Mouse (Mus musculus): ENCODE results near the gene Lgals12.

Gene Lgals12

DNA sequence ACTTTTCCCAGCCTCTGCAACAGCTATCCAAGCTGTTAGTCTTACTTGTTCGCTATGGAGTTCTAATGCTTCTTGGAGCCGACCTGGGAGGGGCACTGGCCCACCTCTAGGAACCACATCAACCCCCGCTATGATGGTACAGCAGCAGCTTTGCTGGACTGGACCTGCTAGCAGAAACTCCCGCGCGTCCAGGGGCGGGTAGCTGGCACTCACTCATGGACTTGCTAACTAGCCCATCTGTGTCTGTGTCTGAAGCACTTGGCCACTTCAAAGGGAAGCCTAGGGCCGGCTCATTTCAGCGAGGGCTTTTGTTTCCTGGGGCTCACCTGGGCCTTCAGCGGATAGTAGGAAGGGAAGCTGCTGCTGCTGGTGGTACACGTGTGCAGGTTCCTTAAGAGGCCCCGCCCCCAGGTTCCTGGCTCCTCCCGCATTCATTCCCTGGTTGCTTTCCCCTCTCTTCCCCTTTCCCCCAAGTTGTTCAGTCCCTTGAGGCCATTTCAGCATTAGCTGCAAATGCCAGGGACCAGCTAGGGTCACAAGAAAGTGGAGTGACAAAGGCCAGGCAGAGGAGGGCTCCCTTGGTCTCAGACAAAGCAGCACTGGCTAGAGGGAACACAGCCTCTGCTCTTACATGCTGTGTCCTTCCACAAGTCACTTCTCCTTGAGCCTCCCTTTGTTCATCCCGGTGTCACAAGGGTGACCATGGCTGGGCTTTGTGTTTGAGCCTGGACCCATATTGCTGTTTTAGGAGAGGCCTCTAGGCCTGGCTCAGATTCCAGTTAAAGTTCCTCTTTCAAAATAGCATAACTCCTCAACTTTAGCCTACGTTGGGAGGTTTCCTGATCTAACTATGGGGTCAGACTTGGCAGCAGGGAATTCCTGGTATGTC is at the start of gene Lgals12:
TSS of gene Lgals12 (minus strand) at position 393 of the 889 bp plus-strand sequence.
- 10% methylated on average over 15 of the region's 15 CpGs for WGBS

DNA sequence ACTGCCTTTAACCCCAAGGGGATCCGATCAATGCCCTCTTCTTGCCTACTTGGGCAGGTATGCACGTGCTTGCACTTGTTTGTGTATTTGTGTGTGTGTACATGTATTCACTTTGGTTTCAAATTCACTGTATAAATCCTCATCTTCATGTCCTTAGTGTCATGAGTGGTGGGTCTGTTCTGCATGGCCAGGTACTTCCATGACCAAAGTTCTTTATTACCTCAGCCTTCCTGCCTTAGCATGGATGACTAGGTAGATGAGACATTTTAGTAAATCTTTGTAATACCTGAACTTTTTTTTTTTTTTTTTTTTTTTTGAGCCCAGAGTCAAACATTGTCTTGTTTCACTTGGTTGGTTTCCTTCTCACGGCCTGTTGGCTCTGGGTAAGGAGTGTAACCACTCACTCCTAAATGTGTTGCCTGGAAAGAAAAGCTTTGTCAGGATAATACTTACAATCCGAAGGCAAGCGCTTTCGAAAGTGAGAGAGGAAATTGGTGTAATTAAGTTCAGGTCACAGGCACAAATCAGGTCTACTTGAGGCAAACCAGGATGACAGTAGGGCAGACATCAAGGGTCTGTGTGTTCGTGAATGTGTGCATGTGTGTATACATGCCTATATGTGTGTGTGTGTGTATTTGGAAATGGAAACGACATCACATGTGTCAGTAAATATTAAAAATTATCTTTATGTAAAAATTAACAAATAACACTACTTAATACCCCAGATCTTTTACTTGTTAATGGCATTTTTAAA is 42.1 kb upstream of the Lgals12 start:
- 84% methylated on average over 8 of the region's 8 CpGs for WGBS

- WGBS: 76% methylated on average over 1 of the region's 1 CpGs
Measured at GRCm38 (mm10) chr19:7633786-7634185, 26.8 kb upstream of the Lgals12 start.

GRCm38 (mm10) chr19:7617696-7618095 is 10.7 kb upstream of the Lgals12 start:
- 22% methylated on average over 7 of the region's 7 CpGs for WGBS

DNA sequence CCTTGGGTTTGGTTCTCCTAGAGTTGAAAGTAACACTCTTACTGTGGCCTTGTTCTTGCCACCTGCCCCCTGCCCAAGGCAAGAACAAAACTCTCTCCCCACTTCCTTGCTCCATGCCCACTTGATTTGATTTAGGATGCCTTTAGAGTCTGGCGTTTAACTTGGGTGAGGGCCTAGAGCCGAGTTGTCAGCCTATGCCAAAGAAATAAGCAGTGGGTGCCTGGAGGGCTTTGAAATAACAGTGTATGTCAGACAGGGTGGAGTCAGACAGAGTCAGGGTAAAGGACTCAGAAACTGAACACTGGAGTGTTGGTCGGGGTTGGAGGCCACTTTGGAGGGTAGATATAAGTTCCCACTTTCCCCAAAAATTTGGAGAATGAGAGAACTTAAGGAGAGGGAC is 10.1 kb upstream of the Lgals12 start:
- WGBS: 62% methylated on average over 3 of the region's 3 CpGs

- WGBS: 75% methylated on average over 5 of the region's 5 CpGs
Measured at GRCm38 (mm10) chr19:7616231-7616930, 9.4 kb upstream of the Lgals12 start.

- 88% methylated on average over 7 of the region's 7 CpGs for WGBS
Measured at GRCm38 (mm10) chr19:7613151-7613550, 6.2 kb upstream of the Lgals12 start.

DNA sequence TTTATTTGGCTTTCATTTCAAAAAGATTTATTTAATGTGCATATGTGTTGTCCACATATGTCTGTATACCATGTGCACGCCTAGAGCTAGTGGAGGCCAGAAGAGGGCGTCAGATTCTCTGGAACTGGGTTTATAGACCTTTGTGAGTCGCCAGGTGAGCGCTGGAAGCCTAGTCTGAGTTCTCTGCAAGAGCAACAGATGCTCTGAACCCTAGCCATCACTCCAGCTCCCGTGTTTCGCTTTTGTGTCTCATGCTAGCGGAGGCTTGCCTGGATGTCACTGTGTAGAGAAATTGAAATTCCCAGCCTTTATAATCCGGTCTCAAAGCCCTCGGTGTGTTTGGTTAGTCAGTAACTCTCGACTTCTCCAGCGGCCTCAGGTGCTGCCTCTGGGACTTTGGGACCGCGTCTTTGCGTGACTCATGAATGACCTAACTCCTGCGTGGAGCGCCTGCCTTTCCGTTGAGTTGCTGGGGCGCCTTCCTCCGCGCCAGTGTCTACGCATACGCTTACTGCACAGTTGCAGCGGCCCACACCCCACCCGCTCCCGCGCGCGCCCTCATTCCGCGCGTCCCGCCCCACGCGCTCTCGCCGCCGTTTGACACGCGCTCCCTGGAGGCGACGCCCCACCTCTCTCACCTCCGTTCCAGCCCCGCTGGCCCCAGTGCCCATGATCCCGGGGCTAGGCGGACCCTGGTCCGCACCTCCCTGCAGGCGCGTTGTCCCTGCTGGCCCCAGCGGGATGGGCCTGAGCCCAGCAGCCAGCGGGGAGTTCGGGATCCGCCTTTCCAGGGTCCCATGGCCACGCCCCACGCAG is 5.2 kb upstream of the Lgals12 start, which contains the start of gene Hrasls5:
TSS of gene Hrasls5 (plus strand) at position 600 of the 816 bp plus-strand sequence.
- 5% methylated on average over 54 of the region's 54 CpGs for WGBS

DNA sequence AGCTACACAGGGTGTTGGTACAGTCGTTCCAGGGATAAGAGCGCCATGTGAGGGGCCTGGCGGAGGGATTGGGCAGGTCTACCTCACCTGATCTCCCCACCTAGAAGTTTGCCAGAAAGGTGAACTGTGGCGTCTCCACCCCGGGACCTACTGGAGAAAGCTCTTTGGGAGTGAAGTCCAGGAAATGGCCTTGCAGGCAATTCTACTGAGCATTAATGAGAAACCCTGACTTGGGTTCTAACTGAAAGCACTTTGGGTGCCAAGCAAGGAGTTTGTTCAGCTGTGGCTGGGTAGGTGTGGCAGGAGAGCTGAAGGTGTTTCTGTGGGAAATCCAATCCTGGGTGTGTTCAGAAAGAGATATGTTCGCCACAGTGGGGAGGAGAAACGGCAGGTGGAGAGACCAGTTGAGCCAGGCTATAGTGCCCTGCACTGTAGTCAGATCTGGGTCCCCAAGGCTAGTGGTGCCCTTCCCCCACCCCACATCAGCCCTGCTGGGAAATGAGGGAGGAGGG is 753 bp upstream of the Lgals12 start:
- WGBS: 86% methylated on average over 7 of the region's 7 CpGs

- WGBS: 12% methylated on average over 15 of the region's 15 CpGs
Measured at GRCm38 (mm10) chr19:7605930-7606783, 836 bp downstream of the Lgals12 start.

- WGBS: 98% methylated on average over 10 of the region's 10 CpGs
Measured at GRCm38 (mm10) chr19:7604107-7604506, 2.9 kb downstream of the Lgals12 start.

DNA sequence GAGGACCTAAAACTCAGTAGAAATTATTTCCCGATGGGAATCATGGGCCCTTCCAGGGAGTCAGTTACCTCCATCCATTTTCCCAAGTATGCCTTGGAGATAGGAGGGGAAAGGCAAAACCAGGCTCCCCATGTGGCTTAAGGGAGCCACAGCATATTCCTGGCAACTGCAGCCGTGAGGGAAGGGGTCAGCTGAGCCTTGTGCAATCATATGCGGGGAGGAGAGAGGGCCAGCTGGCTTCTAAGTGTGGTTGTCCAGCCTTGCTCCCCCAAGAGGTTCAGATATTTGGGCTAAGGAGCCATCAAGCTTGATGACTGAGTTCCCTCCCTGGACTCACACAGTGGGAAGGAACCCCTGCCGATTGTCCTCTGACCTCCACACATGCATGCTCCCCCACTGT is 5.4 kb downstream of the Lgals12 start:
- 89% methylated on average over 4 of the region's 4 CpGs for WGBS

DNA sequence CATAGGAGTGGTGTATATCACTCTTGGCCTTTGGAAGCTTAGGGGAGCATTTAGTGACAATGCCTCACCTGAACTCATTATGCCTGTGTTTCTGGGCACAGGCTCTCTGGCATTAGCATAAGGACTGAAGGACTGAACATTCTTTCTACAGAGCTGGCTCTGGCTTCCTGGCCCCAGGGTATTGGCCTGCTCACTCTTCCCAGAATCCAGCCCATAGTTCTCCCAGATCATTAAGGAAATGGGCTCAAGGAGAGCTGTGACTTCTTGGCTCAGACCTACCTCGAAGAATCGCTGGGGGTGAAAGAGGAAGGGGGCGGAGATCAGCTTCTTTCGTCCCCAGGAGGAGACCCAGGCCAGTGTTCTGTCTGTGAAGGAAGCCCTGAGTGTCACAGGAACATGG is 8.5 kb downstream of the Lgals12 start:
- WGBS: 61% methylated on average over 4 of the region's 4 CpGs

DNA sequence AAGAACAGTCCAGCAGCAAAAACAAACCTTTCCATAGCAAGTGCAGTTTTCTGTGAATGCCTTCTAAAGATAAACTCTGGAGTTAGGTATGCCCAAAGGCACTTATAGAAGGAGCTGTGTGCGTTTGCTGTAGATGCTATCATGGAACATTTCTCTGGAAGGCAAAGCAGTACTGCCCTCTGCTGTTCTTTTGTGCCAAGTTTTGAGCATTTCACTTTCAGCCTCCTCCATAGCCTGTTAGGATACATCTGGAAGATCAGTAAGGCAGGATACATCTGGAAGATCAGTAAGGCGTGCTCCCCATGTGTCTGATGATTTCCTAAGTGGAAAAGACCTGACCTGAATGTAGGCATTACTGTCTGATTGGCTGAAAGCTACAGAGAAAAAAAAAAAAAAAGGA is 11.5 kb downstream of the Lgals12 start:
- whole genome bisulfite sequencing: 17% methylated on average over 2 of the region's 2 CpGs

GRCm38 (mm10) chr19:7592018-7592417 is 15.0 kb downstream of the Lgals12 start:
- 65% methylated on average over 3 of the region's 3 CpGs for WGBS

- WGBS: 87% methylated on average over 6 of the region's 6 CpGs
Measured at GRCm38 (mm10) chr19:7585764-7586163, 21.2 kb downstream of the Lgals12 start.

- WGBS: 75% methylated on average over 8 of the region's 8 CpGs
Measured at GRCm38 (mm10) chr19:7585279-7585678, 21.7 kb downstream of the Lgals12 start.

- 48% methylated on average over 3 of the region's 3 CpGs for WGBS
Measured at GRCm38 (mm10) chr19:7583599-7583998, 23.4 kb downstream of the Lgals12 start.

- 67% methylated on average over 7 of the region's 7 CpGs for WGBS
Measured at GRCm38 (mm10) chr19:7583101-7583500, 23.9 kb downstream of the Lgals12 start.

DNA sequence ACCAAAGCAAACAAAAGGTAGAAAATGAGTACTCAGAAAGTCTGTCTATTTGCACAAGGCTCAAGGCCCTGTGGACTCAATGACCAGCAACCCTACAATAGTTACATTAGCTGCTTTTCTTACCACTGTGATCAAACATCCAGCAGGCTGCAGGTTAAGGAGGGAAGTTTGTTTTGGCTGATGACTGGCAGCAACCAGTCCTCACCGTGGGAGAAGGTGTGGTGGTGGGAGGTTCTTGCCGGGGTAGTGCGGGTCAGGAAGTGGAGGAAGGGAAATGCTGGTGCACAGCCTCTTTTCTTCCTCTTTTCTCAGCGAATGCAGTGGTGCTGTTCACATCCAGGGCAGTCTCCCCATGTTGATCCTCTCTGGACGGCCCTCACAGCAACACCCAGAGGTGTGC is 26.0 kb downstream of the Lgals12 start:
- 65% methylated on average over 5 of the region's 5 CpGs for WGBS

All from cerebral cortex, adult 2 months (tissue).